Mouse (Mus musculus) lung, postnatal 0 days (tissue): ENCODE measurements around the gene Ndrg2.

ENCODE experiments used
- CTCF ChIP-seq: IDR thresholded peaks from 2 replicates; pipeline ENCODE4 v1.5.1; 2016; ENCODE audit warnings: antibody characterized with exemption, mild to moderate bottlenecking
- EP300 ChIP-seq: IDR thresholded peaks from 2 replicates; pipeline ENCODE4 v1.6.1; 2016; ENCODE audit warnings: antibody characterized with exemption, mild to moderate bottlenecking, control low read depth

- TF ChIP-seq CTCF (no peak), EP300 (no peak)
These were observed 27.9 kb downstream of the Ndrg2 start for GRCm38 (mm10) chr14:51886051-51886450.
